Mouse (Mus musculus) ES-E14 (cell line): ENCODE measurements around the gene Rictor.

ENCODE experiments used
- ZC3H11A ChIP-seq: IDR thresholded peaks from 2 replicates; pipeline ENCODE4 v1.6.1; 2012; ENCODE audit warnings: low read depth, mild to moderate bottlenecking, inconsistent platforms, low read length, borderline replicate concordance
- ZNF384 ChIP-seq: IDR thresholded peaks from 2 replicates; pipeline ENCODE4 v1.6.1; 2012; ENCODE audit warnings: low read depth, low read length, inconsistent platforms

- TF ChIP-seq ZNF384, result no peak
- no peak for TF ChIP-seq ZC3H11A
Measured at GRCm38 (mm10) chr15:6747001-6747400, 38.8 kb downstream of the Rictor start.
